ENCODE assay signal across 1 mouse cellular context in the genomic region with DNA sequence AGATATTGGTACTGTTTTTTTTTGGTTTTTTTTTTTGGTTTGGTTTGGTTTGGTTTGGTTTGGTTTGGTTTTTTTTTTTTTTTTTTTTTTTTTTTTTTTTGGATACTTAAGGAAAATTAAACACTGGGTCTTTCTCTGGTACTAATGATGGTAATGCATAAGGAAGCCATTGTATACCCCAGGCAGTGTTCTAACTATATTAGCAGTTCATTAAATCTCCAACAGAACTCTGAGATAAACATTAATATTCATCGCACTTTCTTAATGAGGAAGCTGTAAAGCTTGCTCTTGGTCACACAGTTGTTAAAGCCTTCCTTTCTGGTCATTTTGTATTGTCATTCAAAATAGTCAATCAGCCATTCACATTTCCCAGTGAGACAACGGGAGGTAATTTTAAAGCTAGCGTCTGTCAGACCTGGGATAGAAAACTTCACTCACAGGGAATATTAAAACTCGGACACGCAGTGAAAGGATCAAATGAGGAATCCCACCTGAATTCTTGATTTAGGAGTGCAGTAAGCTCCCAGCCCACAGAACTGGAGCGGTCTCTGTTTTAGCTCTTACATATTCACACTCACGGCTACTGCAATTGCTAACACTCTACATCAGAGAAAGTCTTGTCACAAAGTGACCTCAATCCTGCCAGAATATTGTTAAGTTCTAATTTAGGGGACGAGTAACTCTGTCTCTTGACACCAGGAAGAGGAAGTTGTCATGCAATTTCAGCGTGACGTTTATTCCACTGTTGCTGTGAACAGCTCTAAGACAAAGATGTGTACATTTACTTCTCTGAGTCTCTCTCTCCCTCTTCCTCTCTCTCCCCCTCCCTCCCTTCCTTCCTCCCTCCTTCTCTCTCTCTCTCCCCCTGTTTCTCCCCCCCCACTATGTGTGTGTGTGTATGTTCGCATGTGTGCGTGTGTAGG.
TF ChIP-seq lines count a peak whose summit lies in the region.

No protein-coding gene starts in this region.

TF ChIP-seq in MEL, 35 proteins besides CTCF, POLR2A, EP300 and RAD21 (continued from another document):
- no peak for TF ChIP-seq ZMIZ1 (IDR thresholded peaks at IDR 0.05; ENCODE audit: low read depth, low read length)
- TF ChIP-seq MAFK (IDR thresholded peaks at IDR 0.05; ENCODE audit: borderline replicate concordance, low read depth, low read length) = no peak
- TF ChIP-seq ELF1 (IDR thresholded peaks at IDR 0.05; ENCODE audit: low read depth, low read length) = peak; percentile 45; the same call in 1 of the 2 replicates
TF ChIP-seq in MEL: peak in this region for 1.
